Mouse (Mus musculus): Measurements from ENCODE around the gene Copb2. TPM values are rescaled to one million over a fixed set of nuclear protein-coding genes. Genes with fewer than 3 reads are reported as not detected.

Copb2 gene
- polyA plus RNA-seq (2017; shearing (Covaris generic)), result 104 TPM

GRCm38 (mm10) chr9:98563137-98564126 is at the start of gene Copb2:
Copb2 (plus strand) TSS chr9:98563721.

DNA sequence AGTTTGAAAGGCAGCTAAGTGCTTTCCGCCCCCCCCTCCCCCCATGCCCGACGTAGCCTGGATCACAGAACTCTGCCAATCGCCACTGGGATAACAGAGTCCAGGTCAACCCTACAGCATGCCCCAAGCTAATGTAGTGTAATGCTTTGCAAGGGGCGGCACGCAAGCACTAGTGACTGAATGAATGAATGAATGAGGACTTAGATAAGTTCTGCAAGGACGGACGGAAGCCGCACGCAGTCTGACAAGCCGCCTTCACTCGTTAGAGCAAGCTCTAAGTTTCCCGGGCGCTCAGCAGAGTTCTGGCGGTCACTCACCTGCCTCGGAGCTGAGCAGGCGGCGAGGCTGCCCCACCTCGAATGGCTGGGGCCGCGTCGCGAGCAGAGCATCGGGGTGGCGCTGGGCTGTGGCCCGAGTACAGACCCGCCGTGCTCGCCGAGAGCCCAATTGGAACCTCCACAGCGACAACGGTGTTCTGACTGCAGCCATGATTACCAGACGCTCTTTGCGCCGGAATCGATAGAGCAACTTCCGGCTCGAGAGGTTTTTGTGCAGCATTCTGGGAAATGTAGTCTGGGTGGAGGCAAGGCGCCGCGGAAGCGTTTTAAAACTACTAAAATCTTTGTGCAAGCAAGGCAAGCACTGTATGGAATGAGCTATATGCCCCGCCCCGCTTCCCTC is 37.8 kb downstream of the Copb2 start, which contains the start of gene Mrps22:
Gene Mrps22, minus strand, starts transcription at position 505 of the 681 bp plus-strand sequence.

Other genes with a start within 250 kb of the Copb2 start
- gene Rbp1, start 140.8 kb upstream of the Copb2 start, polyA plus RNA-seq (2017; shearing (Covaris generic)), result not detected
- not detected for gene Rbp2, start 77.6 kb upstream of the Copb2 start, polyA plus RNA-seq (2017; shearing (Covaris generic))
- gene Mrps22, start 37.9 kb downstream of the Copb2 start, polyA plus RNA-seq (2017; shearing (Covaris generic)), result 21.5 TPM